Mouse (Mus musculus) liver, embryonic 14.5 days (tissue): ENCODE data around the gene Mx1. TPM values are rescaled to one million over a fixed set of nuclear protein-coding genes. Genes with fewer than 3 reads are reported as not detected.

Source experiments
- ATAC-seq: fragments of 200-750 bp; cut with Nextera tagmentation; 2 replicates; pipeline ENCODE4 v1.8.0; 2017; ENCODE audit warnings: moderate number of reproducible peaks, mild to moderate bottlenecking, moderate library complexity; ENCODE audit not compliant: insufficient read depth
- DNase-seq, 3 experiments: peaks; one replicate each; pipeline ENCODE4 v3.0.0-alpha.2; 2012 to 2013; ENCODE audit warnings: low read depth in 3 of 3, low spot score in 3 of 3
- H3K27ac ChIP-seq: fragments of 300-500 bp; sonication (generic); 2 replicates; pipeline ENCODE4 v1.5.1; 2014; ENCODE audit warnings: moderate library complexity, mild to moderate bottlenecking, control low read depth, inconsistent platforms
- H3K27me3 ChIP-seq: fragments of 300-500 bp; sonication (generic); 2 replicates; pipeline ENCODE4 v1.6.1; 2014; ENCODE audit warnings: mild to moderate bottlenecking, low read length, moderate library complexity; ENCODE audit not compliant: control insufficient read depth, insufficient read depth
- H3K36me3 ChIP-seq: fragments of 300-500 bp; sonication (generic); replicated peaks from 2 replicates; pipeline ENCODE4 v1.6.1; 2014; ENCODE audit warnings: low read depth; ENCODE audit not compliant: control insufficient read depth, insufficient read depth
- H3K4me1 ChIP-seq, 2 experiments: fragments of 200-500 bp in 1 of 2; fragments of 300-500 bp in 1 of 2; sonication (generic) in 1 of 2; replicated peaks; 2 replicates each; pipeline ENCODE4 v1.6.1; 2012 to 2014; ENCODE audit warnings: antibody characterized with exemption in 1 of 2, inconsistent platforms in 1 of 2, low read length in 1 of 2; ENCODE audit not compliant: control insufficient read depth in 2 of 2, insufficient read depth in 2 of 2
- H3K4me2 ChIP-seq: fragments of 300-500 bp; sonication (generic); 2 replicates; pipeline ENCODE4 v1.6.1; 2014; ENCODE audit warnings: low read depth, mild to moderate bottlenecking, control low read depth, moderate library complexity
- H3K4me3 ChIP-seq, 2 experiments: fragments of 200-500 bp in 1 of 2; fragments of 300-500 bp in 1 of 2; sonication (generic) in 1 of 2; 2 replicates each; pipeline ENCODE4 v1.5.1; 2012 to 2014; ENCODE audit warnings: low read depth in 2 of 2, low read length in 2 of 2, mild to moderate bottlenecking in 2 of 2, control low read depth in 1 of 2, inconsistent platforms in 1 of 2, moderate library complexity in 1 of 2; ENCODE audit not compliant: insufficient read depth in 1 of 2
- H3K9ac ChIP-seq: fragments of 300-500 bp; sonication (generic); replicated peaks from 2 replicates; pipeline ENCODE4 v1.6.1; 2014; ENCODE audit warnings: mild to moderate bottlenecking, control low read depth, moderate library complexity
- H3K9me3 ChIP-seq: fragments of 300-500 bp; sonication (generic); 2 replicates; pipeline ENCODE4 v1.6.1; 2016; ENCODE audit warnings: low read length, mixed read lengths; ENCODE audit not compliant: control insufficient read depth
- CTCF ChIP-seq: IDR thresholded peaks from 2 replicates; pipeline ENCODE4 v1.5.1; 2016; ENCODE audit warnings: antibody characterized with exemption, low read depth, control low read depth
- EP300 ChIP-seq: IDR thresholded peaks from 2 replicates; pipeline ENCODE4 v1.6.1; 2016; ENCODE audit warnings: antibody characterized with exemption, low read depth
- WGBS: fragments of 180-500 bp; shearing (Covaris S2); extraction: QIAGEN DNeasy Blood & Tissue Kit; methylation state at CpG from one replicate; pipeline ENCODE4 v1.1.7; 2014; ENCODE audit not compliant: insufficient replicate concordance; 5-methylcytosine and 5-hydroxymethylcytosine counted together
- polyA plus RNA-seq, 2 experiments: library from polyadenylated mRNA; depleted of rRNA in 1 of 2; stranded (reverse) in 1 of 2; unstranded in 1 of 2; fragments of >200 nt; fragmentation: Nextera tagmentation in 1 of 2; extraction: Ambion mirVana in 1 of 2; gene quantifications; 2 replicates each; pipeline versions ENCODE4 v1.2.1 to v1.2.3; 2012 to 2014

Gene Mx1
- polyA plus RNA-seq, 2 experiments: 0.46 to 0.48 TPM

- H3K9me3 ChIP-seq: no peaks in the 10 kb centered on the region
- no peak for ATAC-seq
- no peak overlapping the region for H3K4me3 ChIP-seq
- H3K27me3 ChIP-seq: no peaks in the 10 kb centered on the region
- H3K9ac ChIP-seq: no peak overlapping the region
- no peak for TF ChIP-seq CTCF
- no peak for TF ChIP-seq EP300
- H3K4me1 ChIP-seq: no peaks in the 10 kb centered on the region
- H3K27ac ChIP-seq: no peak overlapping the region
- H3K36me3 ChIP-seq: no peaks in the 10 kb centered on the region
- DNase-seq: no peak
- H3K4me2 ChIP-seq: no peak overlapping the region
- WGBS: 38% methylated on average over 2 of the region's 2 CpGs
These were observed 1.4 kb downstream of the Mx1 start for GRCm38 (mm10) chr16:97461271-97461670.

GRCm38 (mm10) chr16:97459831-97460230 is 2.9 kb downstream of the Mx1 start:
- Histone ChIP-seq H3K9me3 (no peaks in the 10 kb centered on the region), H3K4me2 (no peak overlapping the region), H3K27ac (no peak overlapping the region), H3K36me3 (no peaks in the 10 kb centered on the region), H3K4me3 (no peak overlapping the region), H3K27me3 (no peaks in the 10 kb centered on the region), H3K4me1 (no peaks in the 10 kb centered on the region), H3K9ac (no peak overlapping the region)
- ATAC-seq: no peak
- no peak for DNase-seq
- WGBS: 37% methylated on average over 1 of the region's 1 CpGs
- TF ChIP-seq EP300 (no peak), CTCF (no peak)

DNA sequence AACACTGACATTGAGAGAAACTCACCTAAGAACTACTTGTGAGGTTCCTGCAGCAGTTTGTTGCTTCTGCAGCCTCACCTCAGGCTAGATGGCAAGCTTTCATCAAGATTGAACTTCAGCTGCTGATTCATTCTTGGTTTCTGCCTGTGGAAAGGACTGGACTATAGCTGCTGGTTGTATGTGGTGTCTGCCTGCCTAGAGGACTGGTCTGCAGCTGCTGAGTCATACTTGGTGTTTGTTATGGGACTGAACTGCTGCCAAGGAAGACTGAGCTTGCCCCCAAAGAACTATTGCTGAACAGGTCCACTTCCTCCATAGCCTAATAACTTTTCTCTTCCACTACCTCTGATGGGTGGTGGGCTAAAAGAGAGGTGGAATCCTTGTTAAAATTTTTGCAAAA is 15.3 kb downstream of the Mx1 start:
- H3K9ac ChIP-seq: no peak overlapping the region
- H3K4me3 ChIP-seq: no peak overlapping the region
- H3K9me3 ChIP-seq: no peaks in the 10 kb centered on the region
- TF ChIP-seq EP300 (no peak), CTCF (no peak)
- H3K27me3 ChIP-seq: no peaks in the 10 kb centered on the region
- H3K4me1 ChIP-seq: no peaks in the 10 kb centered on the region
- no peak overlapping the region for H3K4me2 ChIP-seq
- ATAC-seq (no peak), DNase-seq (no peak)
- no peaks in the 10 kb centered on the region for H3K36me3 ChIP-seq
- no peak overlapping the region for H3K27ac ChIP-seq

DNA sequence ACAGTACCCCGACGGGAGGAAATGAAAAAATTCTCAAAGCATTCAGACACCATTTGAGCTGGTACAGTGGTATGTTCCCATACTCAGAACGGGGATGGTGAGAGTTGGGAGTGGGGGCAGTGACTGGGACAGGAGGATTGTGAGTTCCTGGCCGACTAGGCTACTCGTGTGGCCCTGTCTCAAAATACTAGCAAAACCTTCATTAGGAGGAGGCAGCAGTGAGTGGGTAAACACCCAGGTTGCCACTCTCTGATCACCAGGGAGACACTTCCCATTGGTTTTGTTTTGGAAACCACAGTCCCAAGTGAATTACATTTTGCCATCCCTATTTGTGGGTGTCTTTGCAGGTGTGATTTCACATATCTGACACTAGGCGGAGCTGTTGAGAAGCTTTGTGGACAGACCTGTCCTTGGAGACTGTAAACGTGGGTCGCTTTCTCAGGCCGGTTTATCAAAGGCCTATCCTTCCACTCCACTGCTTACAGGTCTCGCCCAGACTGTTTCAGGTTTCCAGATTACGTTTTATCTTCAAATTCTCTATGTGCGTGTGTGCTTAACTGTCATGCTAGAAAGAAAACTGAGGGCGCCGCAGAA is 18.9 kb downstream of the Mx1 start:
- Histone ChIP-seq H3K4me1 (no peaks in the 10 kb centered on the region), H3K36me3 (no peaks in the 10 kb centered on the region), H3K9ac (no peak overlapping the region), H3K9me3 (no peaks in the 10 kb centered on the region), H3K4me3 (no peak overlapping the region), H3K4me2 (no peak overlapping the region), H3K27me3 (no peaks in the 10 kb centered on the region), H3K27ac (no peak overlapping the region)
- ATAC-seq (0 out of 2 replicates have a peak, but pooled peaks have one; percentile 28), DNase-seq (peak; percentile 12 to 38 (median 20))
- TF ChIP-seq EP300: no peak
- peak; percentile 82 for TF ChIP-seq CTCF
- WGBS: 38% methylated on average over 14 of the region's 14 CpGs

DNA sequence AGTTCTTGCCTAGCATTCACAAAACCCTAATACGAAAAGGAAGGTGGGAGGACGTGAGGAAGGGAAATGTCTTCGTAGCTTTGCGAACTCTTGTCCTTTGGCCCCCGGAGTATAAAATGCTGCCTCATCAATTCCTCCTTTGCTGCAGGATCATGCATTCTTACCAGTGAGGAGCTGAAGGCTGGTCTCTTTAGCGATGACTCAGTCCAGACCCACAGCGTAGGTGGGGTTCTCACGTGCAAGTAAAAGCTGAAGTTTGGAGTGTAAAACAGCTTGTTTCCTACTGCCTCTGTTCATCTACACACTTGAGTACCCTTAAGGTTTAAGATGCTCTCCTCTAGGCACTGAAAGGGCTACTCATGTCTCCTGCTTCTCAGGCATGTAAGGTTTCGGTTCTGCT is 20.7 kb downstream of the Mx1 start:
- 63% methylated on average over 9 of the region's 9 CpGs for WGBS
- no peak overlapping the region for H3K4me2 ChIP-seq
- H3K36me3 ChIP-seq: no peaks in the 10 kb centered on the region
- H3K27ac ChIP-seq: no peak overlapping the region
- H3K9ac ChIP-seq: no peak overlapping the region
- TF ChIP-seq EP300: no peak
- TF ChIP-seq CTCF: no peak
- ATAC-seq: no peak
- no peak for DNase-seq
- no peak overlapping the region for H3K4me3 ChIP-seq
- H3K27me3 ChIP-seq: no peaks in the 10 kb centered on the region
- H3K4me1 ChIP-seq: no peaks in the 10 kb centered on the region
- no peaks in the 10 kb centered on the region for H3K9me3 ChIP-seq
